Mouse (Mus musculus) midbrain, embryonic 16.5 days (tissue): Measurements from ENCODE around the gene Irf2. TPM values are rescaled to one million over a fixed set of nuclear protein-coding genes. Genes with fewer than 3 reads are reported as not detected.

Source experiments
- ATAC-seq: fragments of 200-750 bp; cut with Nextera tagmentation; 2 replicates; pipeline ENCODE4 v1.8.0; 2017; ENCODE audit warnings: moderate TSS enrichment
- H3K27ac ChIP-seq: fragments of 300-500 bp; sonication (generic); 2 replicates; pipeline ENCODE4 v1.5.1; 2014; ENCODE audit warnings: mild to moderate bottlenecking, low read length, mixed read lengths
- H3K27me3 ChIP-seq: fragments of 300-500 bp; sonication (generic); 2 replicates; pipeline ENCODE4 v1.6.1; 2014; ENCODE audit warnings: low read depth, low read length, mixed read lengths; ENCODE audit not compliant: control insufficient read depth, insufficient read depth
- H3K36me3 ChIP-seq: fragments of 300-500 bp; sonication (generic); 2 replicates; pipeline ENCODE4 v1.6.1; 2014; ENCODE audit warnings: mild to moderate bottlenecking, low read length, moderate library complexity, mixed read lengths; ENCODE audit not compliant: control insufficient read depth, insufficient read depth
- H3K4me1 ChIP-seq: fragments of 300-500 bp; sonication (generic); 2 replicates; pipeline ENCODE4 v1.6.1; 2014; ENCODE audit warnings: mild to moderate bottlenecking, low read length, mixed read lengths; ENCODE audit not compliant: control insufficient read depth, insufficient read depth
- H3K4me2 ChIP-seq: fragments of 300-500 bp; sonication (generic); 2 replicates; pipeline ENCODE4 v1.6.1; 2014; ENCODE audit warnings: mild to moderate bottlenecking, low read length, mixed read lengths
- H3K4me3 ChIP-seq: fragments of 300-500 bp; sonication (generic); 2 replicates; pipeline ENCODE4 v1.5.1; 2014; ENCODE audit warnings: low read depth, mild to moderate bottlenecking, low read length, moderate library complexity, mixed read lengths
- H3K9ac ChIP-seq: fragments of 300-500 bp; sonication (generic); 2 replicates; pipeline ENCODE4 v1.6.1; 2014; ENCODE audit warnings: low read depth, low read length, mixed read lengths
- H3K9me3 ChIP-seq: fragments of 300-500 bp; sonication (generic); replicated peaks from 2 replicates; pipeline ENCODE4 v1.6.1; 2014; ENCODE audit warnings: mild to moderate bottlenecking, low read length, mixed read lengths; ENCODE audit not compliant: control insufficient read depth, poor library complexity, severe bottlenecking
- WGBS: fragments of 180-500 bp; shearing (Covaris S2); extraction: QIAGEN DNeasy Blood & Tissue Kit; methylation state at CpG from one replicate; pipeline ENCODE4 v1.1.7; 2014; 5-methylcytosine and 5-hydroxymethylcytosine counted together
- polyA plus RNA-seq: library from polyadenylated mRNA; unstranded; fragments of >200 nt; fragmentation: Nextera tagmentation; extraction: Ambion mirVana; gene quantifications from 2 replicates; pipeline ENCODE4 v1.2.1, GENCODE M21; 2015

Gene Irf2
- polyA plus RNA-seq, 1 experiment from 2014 or later = 10.3 TPM

GRCm38 (mm10) chr8:46818106-46818989 lies 78.8 kb downstream of the Irf2 start:
- Histone ChIP-seq H3K4me2 (no peak overlapping the region), H3K9ac (no peak overlapping the region), H3K9me3 (no peaks in the 10 kb centered on the region), H3K4me3 (no peak overlapping the region), H3K27ac (no peak overlapping the region), H3K36me3 (no peaks in the 10 kb centered on the region), H3K27me3 (no peaks in the 10 kb centered on the region), H3K4me1 (no peaks in the 10 kb centered on the region)
- ATAC-seq = no peak
- 67% methylated on average over 14 of the region's 14 CpGs for WGBS

DNA sequence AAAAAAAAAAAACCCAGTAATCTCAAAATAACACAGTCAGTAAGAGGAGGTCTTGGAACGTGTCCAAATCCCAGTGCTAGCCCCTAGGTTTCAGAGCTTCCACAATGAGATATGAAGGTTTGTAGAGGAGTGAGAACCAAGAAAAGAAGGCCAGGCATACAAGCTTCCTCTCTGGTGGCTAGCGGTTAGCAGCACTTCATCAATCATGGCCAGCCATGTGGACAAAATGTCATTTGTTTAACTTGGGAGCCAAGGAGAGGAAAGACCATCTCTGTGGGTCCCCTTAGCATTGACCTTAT lies 79.4 kb downstream of the Irf2 start:
- ATAC-seq = no peak
- no peaks in the 10 kb centered on the region for H3K36me3 ChIP-seq
- no peaks in the 10 kb centered on the region for H3K27me3 ChIP-seq
- no peak overlapping the region for H3K4me2 ChIP-seq
- no peak overlapping the region for H3K4me3 ChIP-seq
- H3K9me3 ChIP-seq = no peaks in the 10 kb centered on the region
- 72% methylated on average over 2 of the region's 2 CpGs for WGBS
- H3K9ac ChIP-seq = no peak overlapping the region
- no peak overlapping the region for H3K27ac ChIP-seq
- no peaks in the 10 kb centered on the region for H3K4me1 ChIP-seq

DNA sequence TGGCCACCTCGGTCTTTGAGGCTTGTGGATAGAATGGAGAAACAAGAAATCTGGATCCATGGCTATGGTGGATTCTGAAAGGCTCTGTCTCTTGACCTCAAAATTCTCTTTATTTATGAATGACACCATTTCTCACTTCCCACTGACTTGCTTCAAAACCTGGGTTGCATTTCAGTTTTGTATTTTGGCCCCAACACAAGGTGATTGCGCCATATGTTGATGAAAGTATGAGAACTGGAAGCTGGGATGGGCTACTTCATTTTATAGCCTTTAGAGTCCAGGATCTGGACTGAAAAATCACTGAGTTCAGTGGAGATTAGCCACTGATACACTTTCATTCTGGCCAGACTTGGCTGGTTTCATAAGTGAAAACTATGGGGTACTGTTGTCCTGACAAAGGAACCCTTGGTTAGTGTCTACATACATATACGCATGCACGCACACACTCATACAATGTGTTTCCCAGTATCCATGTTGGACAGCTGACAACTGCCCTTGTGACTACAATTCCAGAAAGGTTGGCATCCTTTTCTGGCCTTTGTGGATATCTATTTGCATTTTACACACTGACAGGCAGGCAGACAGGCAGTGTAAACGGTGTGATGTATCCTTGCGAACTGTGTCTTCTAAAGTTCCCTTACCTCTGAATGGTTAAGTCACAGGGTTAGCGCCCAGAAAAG lies 89.3 kb downstream of the Irf2 start:
- Histone ChIP-seq H3K36me3 (no peaks in the 10 kb centered on the region), H3K27ac (no peak overlapping the region), H3K4me1 (no peaks in the 10 kb centered on the region), H3K4me2 (no peak overlapping the region), H3K9ac (no peak overlapping the region), H3K9me3 (no peaks in the 10 kb centered on the region), H3K27me3 (no peaks in the 10 kb centered on the region), H3K4me3 (no peak overlapping the region)
- 91% methylated on average over 7 of the region's 7 CpGs for WGBS
- no peak for ATAC-seq

DNA sequence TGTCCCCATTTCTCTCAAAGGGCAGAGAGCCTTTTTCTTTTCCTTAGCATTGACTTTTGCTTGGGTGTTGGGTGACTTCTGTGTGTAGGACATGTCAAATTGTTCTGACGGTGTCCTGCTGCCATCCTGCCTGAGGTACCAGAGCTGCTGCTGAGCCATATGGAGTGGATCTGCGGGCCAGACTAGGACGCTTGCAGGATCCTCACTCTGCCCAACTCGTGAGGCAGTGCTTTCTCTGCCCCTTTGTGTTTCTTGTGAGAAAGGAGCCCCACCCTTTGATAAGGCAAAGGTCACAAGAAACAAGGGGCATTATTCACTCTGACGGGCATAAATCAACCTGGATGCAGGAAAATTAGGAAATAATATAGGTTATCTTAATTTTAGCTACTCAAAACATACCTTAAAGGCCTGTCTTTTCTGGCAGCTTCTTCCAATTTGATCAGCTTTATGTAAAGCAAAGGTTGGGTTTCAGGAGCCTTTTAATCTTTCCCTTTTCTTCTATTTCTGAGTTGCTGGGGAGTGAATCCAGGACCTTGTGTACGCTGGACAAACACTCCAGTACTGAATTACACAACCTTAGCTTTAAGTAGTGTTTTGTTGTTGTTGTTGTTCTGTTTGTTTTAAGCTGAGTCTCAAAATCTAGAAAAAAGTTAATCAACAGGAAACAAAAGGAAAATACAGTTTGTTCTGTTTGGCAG lies 90.0 kb downstream of the Irf2 start:
- H3K9ac ChIP-seq = no peak overlapping the region
- H3K4me1 ChIP-seq = no peaks in the 10 kb centered on the region
- H3K9me3 ChIP-seq = no peaks in the 10 kb centered on the region
- H3K27me3 ChIP-seq = no peaks in the 10 kb centered on the region
- H3K27ac ChIP-seq = no peak overlapping the region
- no peak for ATAC-seq
- no peaks in the 10 kb centered on the region for H3K36me3 ChIP-seq
- WGBS = 73% methylated on average over 6 of the region's 6 CpGs
- H3K4me2 ChIP-seq = no peak overlapping the region
- H3K4me3 ChIP-seq = no peak overlapping the region

DNA sequence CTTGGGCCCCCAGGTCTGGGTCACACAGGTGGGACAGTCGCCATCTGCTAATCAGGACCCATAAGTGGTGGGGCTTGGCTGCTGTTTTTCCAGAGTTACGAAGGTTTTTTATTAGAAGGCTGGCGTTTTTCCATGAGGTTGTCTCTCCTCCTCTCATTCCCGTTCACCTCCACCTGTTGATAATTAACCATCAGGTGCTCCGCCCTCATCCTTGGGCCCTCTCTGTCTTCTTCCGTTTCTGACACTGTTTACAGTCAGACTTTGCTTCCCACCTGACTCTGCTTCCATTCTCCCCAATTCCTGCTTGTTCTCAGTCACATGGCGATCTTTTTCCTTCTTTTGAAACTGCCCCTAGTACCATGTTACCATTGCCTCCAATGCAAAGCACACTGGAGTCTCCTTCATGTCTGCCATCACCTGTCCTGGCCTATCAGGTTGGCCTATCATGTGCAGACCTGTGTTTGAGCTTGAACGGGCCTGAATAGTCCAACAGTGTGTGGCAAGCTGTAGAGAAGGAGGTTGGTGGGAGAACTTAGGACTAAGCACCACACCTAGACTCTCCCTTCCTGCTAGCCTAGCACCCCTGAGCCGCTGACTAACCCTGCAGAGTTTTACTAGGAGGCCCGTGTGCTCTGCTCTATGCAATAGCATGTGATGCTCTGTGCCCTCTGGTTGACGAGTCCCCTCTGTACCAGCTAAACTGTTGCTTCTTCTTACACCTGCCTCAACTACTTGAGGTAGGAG lies 90.8 kb downstream of the Irf2 start:
- Histone ChIP-seq H3K27me3 (no peaks in the 10 kb centered on the region), H3K4me1 (no peaks in the 10 kb centered on the region), H3K9ac (no peak overlapping the region), H3K4me2 (no peak overlapping the region), H3K9me3 (no peaks in the 10 kb centered on the region), H3K36me3 (no peaks in the 10 kb centered on the region), H3K4me3 (no peak overlapping the region), H3K27ac (no peak overlapping the region)
- no peak for ATAC-seq
- 93% methylated on average over 11 of the region's 11 CpGs for WGBS

- H3K4me1 ChIP-seq = no peaks in the 10 kb centered on the region
- ATAC-seq = no peak
- H3K4me2 ChIP-seq = no peak overlapping the region
- no peak overlapping the region for H3K27ac ChIP-seq
- WGBS = 91% methylated on average over 5 of the region's 5 CpGs
- no peak overlapping the region for H3K9ac ChIP-seq
- no peaks in the 10 kb centered on the region for H3K27me3 ChIP-seq
- H3K4me3 ChIP-seq = no peak overlapping the region
- H3K9me3 ChIP-seq = no peaks in the 10 kb centered on the region
- H3K36me3 ChIP-seq = no peaks in the 10 kb centered on the region
Observed at GRCm38 (mm10) chr8:46831916-46832315, 92.4 kb downstream of the Irf2 start.

GRCm38 (mm10) chr8:46832399-46832798 lies 92.9 kb downstream of the Irf2 start:
- no peaks in the 10 kb centered on the region for H3K36me3 ChIP-seq
- no peak overlapping the region for H3K4me3 ChIP-seq
- H3K27ac ChIP-seq = no peak overlapping the region
- no peaks in the 10 kb centered on the region for H3K4me1 ChIP-seq
- ATAC-seq = no peak
- H3K27me3 ChIP-seq = no peaks in the 10 kb centered on the region
- no peak overlapping the region for H3K4me2 ChIP-seq
- 85% methylated on average over 3 of the region's 3 CpGs for WGBS
- no peaks in the 10 kb centered on the region for H3K9me3 ChIP-seq
- no peak overlapping the region for H3K9ac ChIP-seq

- no peaks in the 10 kb centered on the region for H3K36me3 ChIP-seq
- ATAC-seq = no peak
- no peaks in the 10 kb centered on the region for H3K9me3 ChIP-seq
- H3K4me1 ChIP-seq = no peaks in the 10 kb centered on the region
- H3K4me2 ChIP-seq = no peak overlapping the region
- H3K27ac ChIP-seq = no peak overlapping the region
- no peak overlapping the region for H3K4me3 ChIP-seq
- no peak overlapping the region for H3K9ac ChIP-seq
- H3K27me3 ChIP-seq = no peaks in the 10 kb centered on the region
- WGBS = 57% methylated on average over 4 of the region's 4 CpGs
Observed at GRCm38 (mm10) chr8:46833763-46834162, 94.2 kb downstream of the Irf2 start.
